Mouse (Mus musculus): ENCODE measurements around the gene a. TPM values are rescaled to one million over a fixed set of nuclear protein-coding genes. Genes with fewer than 3 reads are reported as not detected.

The a gene
- polyA plus RNA-seq, 1 experiment: 1.0 TPM

DNA sequence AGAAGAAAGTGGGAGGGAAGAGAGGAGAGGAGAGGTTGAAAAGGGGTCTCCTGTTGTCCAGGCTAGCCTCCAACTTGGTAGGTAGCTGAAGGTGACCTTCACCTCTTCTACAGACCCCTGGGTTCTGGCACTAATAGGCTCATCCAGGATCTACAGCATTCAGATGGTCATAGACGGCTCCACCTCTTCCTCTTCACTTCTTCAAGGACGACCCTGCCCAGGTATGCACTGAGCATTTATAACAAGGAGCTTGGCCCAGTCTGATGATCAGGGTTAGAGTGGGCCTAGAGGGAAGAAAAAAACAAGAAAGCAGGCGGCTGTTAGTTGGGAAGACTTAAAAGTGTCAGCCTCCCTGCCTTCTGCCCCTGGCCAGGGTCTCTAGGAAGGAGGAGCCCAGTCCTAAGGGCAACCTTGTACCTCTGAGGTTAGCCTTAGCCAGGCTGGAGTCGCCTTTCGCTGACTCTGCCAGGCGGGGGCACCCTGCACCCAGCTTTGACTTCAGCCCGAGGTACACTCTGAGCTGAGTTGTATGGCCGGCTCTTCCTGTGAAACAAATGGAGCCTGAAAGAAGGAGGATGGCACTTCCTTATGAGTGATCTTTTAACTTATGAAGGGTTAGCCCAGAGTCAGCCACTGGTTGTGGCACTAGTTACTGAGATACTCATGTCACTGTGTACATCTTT is 291.1 kb downstream of the a start:
- peak in 1 of 2 experiments; percentile 81 for DNase-seq (ENCODE audit: extremely low spot score in 1 of 2, low spot score in 1 of 2)

DNA sequence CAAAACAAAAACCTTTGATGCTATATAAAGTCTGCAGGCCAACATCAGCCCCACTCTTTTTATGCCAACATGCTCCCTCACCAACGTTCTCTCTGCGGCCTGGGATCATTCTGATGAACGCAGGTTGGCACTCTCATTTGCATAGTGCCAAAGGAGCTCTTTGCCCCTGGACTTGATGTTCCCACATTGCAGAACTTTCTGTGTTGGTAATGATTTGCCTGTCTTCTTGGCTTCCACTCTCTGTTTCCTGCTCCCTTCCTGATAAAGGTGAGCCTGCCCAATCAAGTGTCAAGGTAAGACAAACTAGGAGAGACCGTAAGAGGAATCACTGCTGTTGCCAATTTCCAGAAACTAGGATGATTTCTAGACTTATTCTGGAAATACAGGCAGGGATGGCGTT is 293.3 kb downstream of the a start:
- DNase-seq (ENCODE audit: extremely low spot score in 1 of 2, low spot score in 1 of 2): no peak

DNA sequence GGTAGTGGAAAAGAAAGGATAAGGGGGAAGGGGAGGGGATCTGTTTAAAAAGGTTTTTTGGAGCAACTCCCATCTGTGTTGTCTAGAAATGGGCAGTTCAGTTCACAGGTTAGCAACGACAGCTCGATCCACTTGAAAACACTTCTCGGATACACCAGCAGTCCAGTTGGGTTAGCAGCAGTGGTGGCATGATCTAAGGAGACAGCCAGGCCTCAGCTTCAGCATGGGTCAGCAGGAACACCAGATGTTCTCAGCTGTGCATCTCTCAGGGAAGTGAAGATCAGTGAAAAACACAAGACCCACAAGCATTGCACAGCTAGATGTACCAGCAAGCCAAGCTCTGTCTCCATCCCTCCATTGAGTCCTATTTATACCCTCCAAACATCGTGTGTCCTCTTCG is 295.1 kb downstream of the a start:
- DNase-seq (ENCODE audit: extremely low spot score in 1 of 2, low spot score in 1 of 2): no peak

DNA sequence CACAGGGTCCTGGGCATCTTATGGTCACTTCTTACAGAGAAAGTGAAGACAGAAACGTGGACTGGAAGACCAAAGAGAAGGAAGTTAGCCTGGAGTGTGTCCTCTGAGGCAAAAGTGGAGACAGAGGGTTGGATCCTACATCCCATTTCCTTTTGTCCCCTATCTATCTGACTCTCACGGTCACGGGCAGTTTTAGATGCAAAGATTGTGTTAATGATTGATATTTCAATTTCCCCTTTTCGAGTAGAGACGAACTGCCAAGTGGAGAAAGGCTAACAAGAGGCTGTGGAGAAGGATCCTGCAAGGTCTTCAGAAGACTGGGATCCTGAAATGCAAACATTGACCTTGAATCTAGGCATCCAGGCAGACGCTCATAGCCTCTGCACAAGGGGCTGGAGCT is 297.1 kb downstream of the a start:
- no peak for DNase-seq (ENCODE audit: extremely low spot score in 1 of 2, low spot score in 1 of 2)

DNA sequence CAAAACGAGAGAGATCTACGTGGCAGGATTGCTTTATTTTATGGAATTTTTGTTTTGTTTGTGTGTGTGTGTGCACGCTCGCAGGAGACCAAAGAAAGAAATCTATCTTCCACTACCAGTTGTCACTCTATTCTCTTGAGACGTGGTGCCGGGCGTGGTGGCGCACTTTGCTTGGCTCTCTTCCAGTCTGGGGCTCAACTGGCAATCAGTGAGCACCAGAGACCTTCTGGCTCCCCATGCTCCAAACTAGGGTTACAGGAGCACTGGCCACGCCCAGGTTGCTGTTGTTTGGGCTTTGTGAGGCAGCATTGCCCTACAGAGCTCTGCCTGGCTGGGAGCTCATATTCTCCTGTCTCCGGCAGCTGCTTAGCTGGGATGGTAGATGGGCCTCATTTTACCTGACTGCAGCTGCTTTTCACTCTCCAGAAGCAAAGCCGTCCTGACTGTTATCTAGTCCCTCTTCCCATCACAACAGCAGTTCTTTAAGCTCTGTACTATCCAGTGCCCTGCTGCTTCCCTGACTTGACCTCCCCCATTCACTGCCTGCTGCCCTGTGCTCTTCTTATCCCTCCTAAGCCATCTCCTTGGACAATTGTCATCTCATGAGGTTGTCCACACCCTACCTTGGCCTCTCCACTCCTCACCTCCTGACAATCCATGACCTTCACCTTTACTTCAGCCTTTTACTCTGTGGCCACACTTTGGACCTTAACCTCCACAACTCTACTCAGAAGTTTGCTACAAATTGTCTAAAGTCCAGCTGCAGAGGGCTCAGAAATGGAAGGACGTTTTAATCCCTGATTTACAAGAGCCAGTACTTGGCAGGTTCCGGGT is 299.9 kb downstream of the a start:
- no peak for DNase-seq (ENCODE audit: extremely low spot score in 1 of 2, low spot score in 1 of 2)

GRCm38 (mm10) chr2:155091743-155092075 is 300.5 kb downstream of the a start:
- DNase-seq (ENCODE audit: extremely low spot score in 1 of 2, low spot score in 1 of 2): no peak

- DNase-seq (ENCODE audit: extremely low spot score in 1 of 2, low spot score in 1 of 2): no peak
Measured at GRCm38 (mm10) chr2:155093418-155093817, 302.2 kb downstream of the a start.

DNA sequence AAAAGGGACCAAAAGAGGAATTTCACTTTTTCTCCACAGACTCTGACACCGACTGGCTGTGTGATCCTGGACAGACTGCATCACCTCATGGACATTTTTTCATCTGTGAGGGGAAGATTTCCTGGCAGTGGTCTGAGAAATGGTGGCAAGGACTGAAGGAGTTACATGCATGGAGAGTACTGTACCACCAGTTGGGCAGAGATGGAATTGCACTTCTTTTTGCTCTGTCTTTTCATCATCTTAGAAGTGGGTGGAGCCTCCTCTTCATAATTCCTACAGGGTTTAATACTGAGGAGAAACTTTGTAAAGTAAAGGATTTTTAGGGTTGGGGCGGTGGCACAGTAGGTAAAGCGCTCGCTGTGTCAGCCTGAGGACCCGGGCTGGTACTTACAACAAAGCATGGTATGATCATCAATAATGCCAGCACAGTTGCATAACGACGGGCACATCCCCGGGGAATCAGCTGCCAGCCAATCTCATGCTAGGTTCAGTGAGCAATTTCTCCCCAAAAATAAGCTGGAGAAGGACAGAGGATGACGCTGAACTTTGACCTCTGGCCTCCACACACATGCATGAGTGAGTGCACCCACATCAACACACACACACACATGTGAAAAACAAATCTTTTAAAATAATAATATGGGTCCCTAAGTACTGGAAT is 307.6 kb downstream of the a start:
- no peak for DNase-seq (ENCODE audit: extremely low spot score in 1 of 2, low spot score in 1 of 2)

DNA sequence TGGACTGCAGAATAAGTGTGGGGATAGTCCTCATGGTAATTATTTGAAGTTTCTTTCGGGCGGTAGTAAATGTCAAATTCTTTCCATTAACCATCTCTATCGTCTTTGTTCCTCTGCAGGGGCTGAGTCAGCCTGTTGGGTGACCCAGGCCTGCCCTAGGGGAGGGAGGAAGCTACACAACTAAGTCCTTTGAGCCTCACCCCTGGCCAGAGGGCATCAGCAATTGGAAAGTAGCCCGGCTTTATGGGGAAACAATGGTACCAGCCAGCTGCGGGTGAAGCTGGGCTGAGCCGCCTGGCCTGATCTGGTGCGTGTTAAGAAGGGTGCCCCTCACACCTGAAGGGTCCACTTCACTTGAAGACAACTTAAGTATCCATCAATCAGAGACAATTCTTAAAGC is 308.2 kb downstream of the a start:
- DNase-seq (ENCODE audit: extremely low spot score in 1 of 2, low spot score in 1 of 2): peak in 1 of 2 experiments; percentile 38

DNA sequence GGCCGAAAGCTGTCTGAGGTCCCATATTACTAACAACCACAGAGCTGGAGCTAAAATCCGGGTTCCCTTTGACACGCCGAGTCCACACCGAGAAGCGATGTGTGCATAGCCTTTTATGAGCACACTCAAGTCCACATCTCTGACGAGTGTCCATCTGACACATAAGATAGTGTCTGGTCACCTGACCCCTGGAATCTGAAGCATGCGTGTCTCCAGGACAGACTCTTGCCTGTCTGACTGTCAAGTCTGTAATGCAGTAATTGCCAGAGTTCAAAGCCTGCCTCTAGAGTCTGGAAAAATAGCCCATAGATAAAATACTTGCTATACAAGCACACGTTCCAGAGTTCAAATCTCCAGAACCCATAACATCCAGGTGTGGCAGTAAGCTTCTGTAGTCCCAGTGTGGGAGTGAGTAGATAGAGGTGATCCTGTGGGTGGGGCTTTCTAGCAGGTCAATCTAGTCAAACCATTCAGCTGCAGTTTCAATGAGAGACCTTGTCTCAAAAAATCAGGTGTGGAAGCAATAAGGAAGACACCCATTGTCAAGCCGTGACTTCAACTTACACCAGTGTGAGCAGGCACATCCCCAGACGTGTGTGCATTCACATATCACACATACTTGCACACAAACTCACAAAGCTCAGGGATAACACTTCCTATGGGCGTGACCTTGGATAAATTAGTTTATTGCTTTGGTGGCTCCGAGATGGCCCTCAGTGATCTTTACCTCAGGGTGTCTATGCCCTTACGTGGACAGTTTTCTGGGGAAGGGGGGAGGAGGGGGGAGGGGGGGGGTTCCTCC is 309.0 kb downstream of the a start:
- no peak for DNase-seq (ENCODE audit: extremely low spot score in 1 of 2, low spot score in 1 of 2)

Other genes with a start within 250 kb of the a start
- gene 1700003F12Rik, start 244.3 kb upstream of the a start, polyA plus RNA-seq (2012; rRNA removed): 0.76 and 0.84 TPM in 2 replicates
- 0.08 TPM in 1 of 2 replicates, not detected in the other for gene Actl10, start 239.6 kb upstream of the a start, polyA plus RNA-seq (2012; rRNA removed)
- 122 and 145 TPM in 2 replicates for gene Necab3, start 232.5 kb upstream of the a start, polyA plus RNA-seq (2012; rRNA removed)
- 10.9 and 11.7 TPM in 2 replicates for gene E2f1, start 221.5 kb upstream of the a start, polyA plus RNA-seq (2012; rRNA removed)
- 18.6 and 20.7 TPM in 2 replicates for gene Pxmp4, start 187.7 kb upstream of the a start, polyA plus RNA-seq (2012; rRNA removed)
- gene Zfp341, start 178.1 kb upstream of the a start, polyA plus RNA-seq (2012; rRNA removed): 10.0 and 10.5 TPM in 2 replicates
- gene 4930519P11Rik, start 178.0 kb upstream of the a start, polyA plus RNA-seq (2012; rRNA removed): 0.48 TPM in 1 of 2 replicates, not detected in the other
- 277 and 314 TPM in 2 replicates for gene Chmp4b, start 139.7 kb upstream of the a start, polyA plus RNA-seq (2012; rRNA removed)
- gene Gm14214, start 21.4 kb upstream of the a start, polyA plus RNA-seq (2012; rRNA removed): not detected in 2 replicates
- 115 and 116 TPM in 2 replicates for gene Raly, start 306 bp upstream of the a start, polyA plus RNA-seq (2012; rRNA removed)
- gene Eif2s2, start 101.5 kb downstream of the a start, polyA plus RNA-seq (2012; rRNA removed): 39.9 and 44.1 TPM in 2 replicates
- 0.06 TPM in 2 replicates for gene Gm14226, start 226.9 kb downstream of the a start, polyA plus RNA-seq (2012; rRNA removed)